Mouse (Mus musculus) heart, postnatal 10 days (tissue): ENCODE data around the gene Hnrnpul1. TPM values are rescaled to one million over a fixed set of nuclear protein-coding genes. Genes with fewer than 3 reads are reported as not detected.
"Not testable (repeated sequence)": the region's sequence is repeated elsewhere in the genome, so short reads cannot be mapped to it uniquely, and the experiment has no call there.

Experiments used
- DNase-seq, 2 experiments: peaks; one replicate each; pipeline ENCODE4 v3.0.0; 2021
- intact Hi-C: fragments of 180-260 bp; cut with DNase I; formaldehyde crosslinking; loops from one replicate; pipeline ENCODE4 v1.15.1; 2025
- total RNA-seq, 2 experiments: library from RNA; stranded (reverse); gene quantifications; 2 replicates each; pipeline ENCODE4 v1.2.3; 2021

Hnrnpul1 gene
- total RNA-seq, result 100 to 1,000 TPM; 117 to 119 TPM

DNA sequence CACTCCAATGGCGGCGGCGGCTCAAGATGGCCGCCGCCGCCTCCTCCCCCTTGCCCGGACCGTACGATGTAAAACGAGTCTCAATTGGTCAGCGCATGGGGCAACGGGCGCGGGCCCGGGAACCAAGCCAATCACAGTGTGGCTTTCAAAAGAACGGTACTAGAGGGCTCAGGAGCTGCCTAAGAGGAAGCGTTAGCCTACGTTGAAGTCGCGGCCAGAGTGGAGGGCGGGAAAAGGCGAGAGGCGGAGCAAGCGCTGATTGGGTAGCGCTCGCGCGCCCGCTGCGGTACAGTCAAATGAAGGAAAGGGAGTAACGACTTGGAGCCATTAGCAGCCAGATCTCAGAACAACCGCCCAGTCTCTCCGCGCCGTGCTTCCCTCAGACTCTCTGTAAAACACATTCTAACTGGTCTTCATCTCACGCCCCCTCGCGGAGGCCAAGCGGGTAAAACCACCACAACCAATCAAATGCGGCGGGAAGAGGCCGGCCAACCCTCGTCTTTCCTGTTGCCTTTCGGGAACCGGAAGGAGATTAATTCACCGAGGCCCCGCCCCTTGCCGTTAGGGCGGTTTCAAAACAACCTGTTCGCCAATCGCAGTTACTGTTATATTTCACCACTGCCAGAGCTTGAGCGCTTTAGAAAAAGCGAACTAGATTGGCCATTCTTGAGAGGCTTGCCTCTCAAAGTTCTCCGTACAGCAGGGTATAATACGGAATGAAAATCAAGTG is at the start of gene Hnrnpul1:
Gene Hnrnpul1 (minus strand): TSS at position 20 of the 730 bp plus-strand sequence.
- intact Hi-C loops, result loop anchor here (2.0 to 5.0 kb wide), 2 partner anchors 74 to 92 kb away; partner anchors contain the start of gene B9d2
- peak; percentile 99 to 100 for DNase-seq

DNA sequence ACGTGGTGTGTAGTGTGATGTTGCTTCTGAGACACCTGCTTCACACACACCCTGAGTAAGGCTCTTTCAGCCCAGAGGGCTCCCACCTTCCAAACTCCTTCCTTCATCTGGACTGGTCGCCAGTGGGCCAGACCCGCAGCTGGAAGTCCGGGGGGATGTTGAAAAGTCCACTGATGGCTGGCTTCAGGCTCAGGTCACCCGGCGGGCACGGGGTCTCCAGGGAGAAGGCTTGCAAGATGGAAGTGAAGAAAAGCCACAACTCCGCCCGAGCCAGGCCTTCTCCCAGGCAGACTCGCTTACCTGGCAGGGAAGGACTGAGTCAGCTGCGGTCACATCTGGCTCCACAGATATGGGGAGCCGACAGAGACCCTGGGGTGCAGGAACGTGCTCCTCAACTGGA is 48.9 kb upstream of the Hnrnpul1 start:
- DNase-seq, result peak; percentile 55 to 70
- intact Hi-C loops, result loop anchor here (2.0 to 5.0 kb wide), 2 partner anchors 21 to 116 kb away; partner anchors contain the start of gene Tgfb1

DNA sequence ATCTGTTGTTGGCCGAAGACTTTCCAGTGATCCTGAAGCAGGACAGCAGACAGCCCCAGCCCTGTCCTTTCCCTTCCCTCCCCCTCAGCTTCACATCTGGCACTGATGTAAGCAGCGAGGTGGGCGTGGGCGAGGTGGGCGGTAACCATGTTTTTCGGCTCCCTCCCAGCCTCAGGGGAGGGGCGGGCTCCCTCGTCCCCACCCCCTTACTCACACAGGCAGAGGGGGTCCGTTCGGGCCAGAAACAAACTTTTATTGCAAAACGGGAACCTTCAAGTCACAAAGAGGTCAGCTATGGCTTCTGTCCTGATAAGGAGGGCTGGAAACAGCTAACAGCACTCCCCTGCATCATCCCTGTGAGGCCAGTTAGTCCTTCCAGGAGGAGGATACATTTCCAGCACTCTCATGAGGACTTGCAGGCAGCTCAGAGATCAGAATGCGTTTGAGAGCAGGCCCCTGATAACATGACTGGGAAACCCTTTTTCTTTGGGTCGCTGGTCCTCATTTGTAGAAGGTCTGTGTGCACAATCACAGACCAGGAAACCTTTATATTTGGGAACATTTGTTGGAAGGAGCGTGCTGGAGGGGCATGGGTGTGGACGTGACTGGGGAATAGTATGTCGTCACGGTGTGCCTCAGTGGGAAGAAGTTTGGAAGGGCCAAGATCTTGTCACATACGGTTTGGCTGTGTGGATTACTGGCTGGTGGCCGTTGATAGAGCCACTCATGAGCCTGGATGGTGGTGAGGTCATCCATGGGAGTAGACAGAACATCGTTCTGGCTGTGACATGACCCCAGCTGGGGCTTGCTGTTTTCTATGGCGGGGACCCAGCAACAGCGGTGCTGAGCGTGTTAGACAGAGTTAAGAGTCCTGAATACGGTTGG is 47.9 kb upstream of the Hnrnpul1 start:
- intact Hi-C loops, result loop anchor here (2.0 to 5.0 kb wide), 2 partner anchors 20 to 115 kb away; partner anchors contain the start of gene Tgfb1
- DNase-seq, result peak; percentile 90 to 91

DNA sequence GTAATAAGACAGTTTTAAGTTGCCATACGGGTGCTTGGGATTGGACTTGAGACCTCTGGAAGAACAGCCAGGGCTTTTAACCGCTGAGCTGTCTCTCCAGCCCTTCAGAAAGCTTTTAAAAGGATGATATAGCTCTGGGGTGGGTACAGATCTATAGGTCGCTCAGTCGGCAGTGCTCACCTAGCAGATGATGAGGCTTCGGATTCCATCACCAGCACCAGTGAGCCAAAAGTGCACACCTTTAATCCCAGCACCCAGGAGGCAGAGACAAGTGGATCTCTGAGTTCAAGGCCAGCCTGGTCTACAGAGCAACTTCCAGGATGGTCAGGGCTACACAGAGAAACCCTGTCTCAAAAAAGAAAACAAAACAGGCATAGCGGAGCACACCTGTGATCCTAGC is 46.5 kb upstream of the Hnrnpul1 start:
- DNase-seq, result no peak
- intact Hi-C loops, result loop anchor here (5.0 kb wide), 1 partner anchor 114 kb away; the partner anchor contains the start of gene Tgfb1

DNA sequence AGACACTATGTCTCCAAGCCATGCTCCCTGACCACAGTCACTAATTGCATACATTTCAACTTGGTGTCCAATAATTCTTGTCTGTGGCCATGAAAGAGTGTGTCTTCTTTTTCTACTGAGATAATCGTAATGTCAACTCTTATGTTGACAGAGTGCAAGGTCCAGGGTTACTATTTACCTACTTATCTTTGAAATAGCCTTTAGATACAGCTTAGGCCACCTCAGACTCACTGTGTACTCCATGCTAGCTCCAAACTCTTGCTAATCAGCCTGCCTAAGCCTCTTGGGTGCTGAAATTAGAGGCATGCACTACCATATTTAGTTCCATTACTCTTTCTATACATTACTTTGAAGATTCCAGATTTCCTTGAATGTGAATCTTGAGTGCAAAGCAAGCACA is 44.8 kb upstream of the Hnrnpul1 start:
- intact Hi-C loops, result no loop called here
- DNase-seq, result no peak

DNA sequence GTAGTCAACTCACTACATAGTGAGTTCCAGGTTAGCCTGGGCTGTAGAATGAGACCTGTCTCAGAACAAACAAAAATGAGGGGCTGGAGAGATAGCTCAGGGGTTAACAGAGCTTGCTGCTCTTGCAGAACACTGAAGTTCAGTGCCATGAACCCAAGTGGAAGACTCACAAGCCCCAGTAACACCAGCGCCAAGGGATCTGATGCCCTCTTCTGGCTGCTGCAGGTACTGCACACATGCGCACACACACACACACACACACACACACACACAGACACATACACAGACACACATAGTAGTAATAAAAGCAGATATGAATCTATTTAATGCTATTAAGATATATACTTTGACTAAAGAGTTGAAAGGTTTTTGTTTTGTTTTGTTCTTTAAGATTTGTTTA is 44.0 kb upstream of the Hnrnpul1 start:
- intact Hi-C loops, result no loop called here
- DNase-seq, result no peak

DNA sequence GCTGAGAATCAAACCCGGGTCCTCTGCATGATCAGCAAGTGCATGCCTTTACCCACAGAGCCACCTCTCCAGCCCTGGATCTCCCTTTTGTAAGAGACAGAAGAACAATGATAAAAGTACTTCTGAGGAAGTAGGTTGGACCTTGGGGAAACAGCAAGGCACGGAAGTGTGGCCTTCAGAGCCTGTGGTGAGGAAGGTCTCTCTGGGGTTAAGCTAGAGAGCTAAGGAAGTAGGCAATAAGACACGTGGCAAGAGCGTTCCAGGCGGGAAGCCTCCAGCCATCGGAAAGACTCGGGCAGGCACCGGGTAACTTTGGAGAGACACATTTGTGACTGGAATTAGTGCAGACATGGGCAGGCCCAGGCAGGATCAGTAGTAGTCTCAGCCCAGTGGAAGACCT is 40.2 kb upstream of the Hnrnpul1 start:
- intact Hi-C loops, result no loop called here
- no peak for DNase-seq

DNA sequence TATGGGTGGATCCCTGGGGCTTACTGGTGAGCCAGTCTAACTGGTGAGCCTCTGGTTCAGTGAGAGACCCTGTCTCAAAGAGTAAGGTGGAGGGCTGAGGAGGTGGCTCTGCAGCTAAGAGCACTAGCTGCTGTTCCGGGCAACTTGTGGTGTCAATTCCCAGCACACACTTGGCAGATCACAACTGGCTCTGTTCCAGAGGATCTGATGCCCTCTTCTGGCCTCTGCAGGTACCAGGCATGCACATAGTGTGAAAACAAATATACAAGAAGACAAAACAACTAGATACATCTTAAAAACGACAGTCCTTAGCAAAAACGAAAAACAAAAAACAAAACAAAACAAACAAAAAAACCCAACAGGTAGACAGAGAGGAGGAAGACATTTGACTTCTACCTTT is 39.1 kb upstream of the Hnrnpul1 start:
- intact Hi-C loops, result no loop called here
- DNase-seq, result peak; percentile 46 to 67

DNA sequence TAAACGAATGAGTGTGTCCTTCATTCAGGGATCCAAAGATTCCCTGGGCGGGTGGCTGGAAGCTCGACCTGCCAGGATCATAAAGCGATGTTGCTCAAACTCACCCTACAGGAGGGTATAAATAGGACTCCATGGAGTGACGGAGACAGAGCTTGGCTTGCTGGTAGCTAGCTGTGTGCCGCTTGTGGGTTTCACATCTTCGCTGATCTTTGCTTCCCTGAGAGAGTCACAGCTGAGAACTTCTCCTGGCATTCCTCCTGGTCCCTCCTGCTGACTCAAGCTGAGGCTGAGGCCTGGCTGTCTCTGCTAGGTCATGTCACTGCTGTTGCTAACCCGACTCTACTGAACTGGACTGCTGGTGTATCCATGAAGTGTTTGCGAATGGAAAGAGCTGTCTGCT is 38.4 kb upstream of the Hnrnpul1 start:
- DNase-seq, intact Hi-C loops: not testable (repeated sequence)

DNA sequence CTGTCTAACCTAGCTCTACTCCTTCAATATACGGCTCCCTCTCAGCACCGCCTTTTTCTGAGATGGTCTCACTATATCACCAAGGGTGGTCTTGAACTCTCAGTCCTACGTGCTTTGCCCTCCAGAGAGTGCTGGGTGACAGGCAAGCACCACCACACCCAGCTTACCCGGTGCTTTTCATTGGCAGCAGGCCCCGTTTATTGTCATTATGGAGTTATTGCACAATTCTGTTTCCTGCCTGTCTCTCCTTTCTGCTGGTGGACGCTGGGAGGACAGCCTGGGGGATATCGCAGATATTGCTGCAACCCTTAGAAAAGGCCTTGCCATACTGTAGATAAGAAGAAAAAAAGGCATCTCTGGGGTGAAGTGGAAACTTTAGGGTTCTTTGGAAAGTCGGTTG is 36.1 kb upstream of the Hnrnpul1 start:
- intact Hi-C loops, result no loop called here
- peak in 1 of 2 experiments; percentile 43 for DNase-seq

DNA sequence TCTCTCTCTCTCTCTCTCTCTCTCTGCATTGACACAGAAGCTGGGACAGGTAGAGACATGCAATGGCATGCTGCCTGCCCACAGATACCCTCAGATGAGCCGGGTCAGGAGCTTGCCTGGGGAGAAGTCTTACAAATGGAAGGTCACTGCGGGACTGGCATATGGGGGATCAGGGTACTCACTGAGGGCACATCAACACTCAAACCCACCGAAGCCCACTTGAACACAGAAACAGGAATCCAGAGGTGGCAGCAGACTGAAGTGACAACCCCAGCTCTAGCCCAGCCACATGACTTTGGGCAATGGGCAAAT is 34.5 kb upstream of the Hnrnpul1 start:
- no peak for DNase-seq
- intact Hi-C loops, result no loop called here

DNA sequence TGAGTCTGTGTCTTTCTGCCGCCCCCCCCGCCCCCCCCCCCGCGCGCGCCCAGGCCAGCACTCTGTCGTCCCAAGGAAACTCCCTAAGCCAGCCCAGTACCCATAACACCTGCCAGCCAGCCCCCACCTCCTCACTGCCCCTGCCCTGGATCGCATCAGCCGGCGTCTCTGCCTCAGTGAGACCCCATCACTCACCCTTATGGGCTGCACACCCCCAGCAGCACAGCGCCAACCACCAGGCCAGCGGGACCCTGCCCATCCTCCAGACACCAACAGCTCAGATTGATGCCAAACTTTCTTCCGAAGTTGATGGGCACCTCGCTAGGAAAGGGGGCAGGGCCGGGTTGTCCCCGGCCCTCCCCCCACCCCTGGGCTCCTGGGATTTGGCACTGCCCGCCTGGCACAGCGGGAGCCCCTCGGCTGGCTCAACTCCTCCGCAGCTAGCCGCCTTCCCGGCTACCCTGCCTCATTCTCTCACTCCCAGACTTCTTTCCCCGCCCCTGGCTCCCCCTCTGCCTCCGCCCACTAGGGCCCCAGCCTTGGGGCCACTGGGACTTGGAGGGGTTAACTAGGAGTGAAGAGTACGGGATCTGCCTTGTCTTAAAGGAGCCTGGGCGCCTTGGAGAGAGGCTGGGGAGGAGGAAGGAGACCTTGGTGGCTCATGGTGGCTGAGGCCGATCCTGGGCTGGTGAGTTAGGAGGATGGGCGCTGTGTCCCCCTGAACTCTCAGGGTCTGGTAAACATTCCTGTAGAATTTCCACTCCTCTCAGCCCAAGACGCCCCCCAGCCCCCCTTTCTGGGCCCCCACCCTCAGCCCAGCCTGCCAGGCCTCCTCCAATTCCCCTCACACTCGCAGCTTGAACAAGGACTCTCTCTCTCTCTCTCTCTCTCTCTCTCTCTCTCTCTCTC is 33.9 kb upstream of the Hnrnpul1 start, which contains the start of gene Axl:
Gene Axl (minus strand): TSS at position 486 of the 909 bp plus-strand sequence.
- intact Hi-C loops, result no loop called here
- peak; percentile 83 to 85 for DNase-seq

DNA sequence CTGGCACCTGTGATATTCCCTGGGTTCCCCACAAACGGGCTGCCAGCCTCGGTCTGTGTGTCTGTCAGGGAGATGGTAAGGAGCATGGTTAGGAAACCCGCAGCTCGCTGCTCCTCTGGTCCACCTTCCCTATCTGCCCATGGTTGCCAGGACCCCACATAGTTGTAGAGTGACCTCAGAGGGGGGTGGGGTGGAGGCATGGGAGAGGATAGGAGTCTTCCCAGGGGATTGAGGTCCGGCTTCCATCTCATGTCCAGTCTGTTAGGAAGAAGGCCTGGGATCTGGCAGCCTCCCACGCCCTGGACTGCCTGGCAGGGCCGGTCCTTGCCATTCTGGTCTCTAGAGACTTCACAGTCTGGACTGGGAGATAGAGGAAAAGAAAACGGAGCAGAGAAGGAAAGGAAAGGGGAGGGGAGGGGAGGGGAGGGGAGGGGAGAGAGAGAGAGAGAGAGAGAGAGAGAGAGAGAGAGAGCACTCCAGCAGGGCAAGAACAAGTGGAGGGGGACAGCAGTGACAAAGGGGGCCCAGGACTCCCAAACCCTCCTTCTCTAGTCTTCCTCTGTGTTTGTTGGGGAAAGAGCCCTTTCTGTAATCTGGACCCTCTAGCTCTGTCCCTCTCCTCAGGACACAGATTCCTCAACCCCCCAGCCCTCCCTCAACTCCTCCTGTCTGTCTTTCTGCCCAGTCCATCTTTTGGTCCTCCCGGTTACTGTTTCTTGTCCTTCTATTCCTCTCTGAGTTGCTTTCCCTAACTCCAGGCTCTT is 33.1 kb upstream of the Hnrnpul1 start:
- DNase-seq, result peak in 1 of 2 experiments; percentile 52
- intact Hi-C loops, result no loop called here

DNA sequence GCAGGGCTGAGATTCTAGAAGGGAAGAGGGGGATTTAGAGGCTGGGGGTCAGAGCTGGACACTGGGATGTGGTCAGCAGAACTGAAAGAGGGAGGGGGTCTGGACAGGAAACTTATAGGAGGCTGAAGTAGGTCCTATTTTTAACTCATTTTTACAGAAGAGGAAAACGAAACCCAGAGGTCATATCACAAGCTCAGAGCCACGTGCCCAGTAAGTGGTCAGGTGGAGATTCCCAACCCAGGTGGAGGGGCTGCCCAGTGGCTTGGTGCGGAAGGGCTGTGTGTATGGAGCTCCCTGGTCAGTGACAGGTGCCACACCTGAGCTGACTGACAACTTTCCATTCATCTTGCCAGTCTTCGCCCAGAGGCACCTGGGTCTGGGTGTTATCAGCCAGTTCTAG is 32.4 kb upstream of the Hnrnpul1 start:
- no peak for DNase-seq
- intact Hi-C loops, result no loop called here

DNA sequence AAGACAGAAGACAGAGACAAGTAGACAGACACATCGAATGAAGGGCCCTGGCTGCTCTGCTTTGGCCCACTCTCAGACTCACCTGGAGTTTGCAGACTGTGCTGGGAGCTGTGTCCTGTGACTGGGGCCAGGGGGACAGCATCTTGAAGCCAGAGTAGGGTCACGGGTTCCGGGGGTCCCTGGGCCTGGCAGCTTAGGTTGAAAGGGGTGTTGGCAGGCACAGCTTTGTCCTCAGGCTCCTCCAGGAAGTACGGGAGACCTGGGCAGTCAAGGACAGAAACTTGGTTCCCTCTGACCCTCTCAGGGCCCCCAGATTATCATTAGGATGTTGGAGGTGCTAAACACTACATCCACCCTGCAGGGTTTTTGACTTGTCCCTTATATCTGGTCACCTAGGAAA is 31.2 kb upstream of the Hnrnpul1 start:
- no peak for DNase-seq
- intact Hi-C loops, result no loop called here

DNA sequence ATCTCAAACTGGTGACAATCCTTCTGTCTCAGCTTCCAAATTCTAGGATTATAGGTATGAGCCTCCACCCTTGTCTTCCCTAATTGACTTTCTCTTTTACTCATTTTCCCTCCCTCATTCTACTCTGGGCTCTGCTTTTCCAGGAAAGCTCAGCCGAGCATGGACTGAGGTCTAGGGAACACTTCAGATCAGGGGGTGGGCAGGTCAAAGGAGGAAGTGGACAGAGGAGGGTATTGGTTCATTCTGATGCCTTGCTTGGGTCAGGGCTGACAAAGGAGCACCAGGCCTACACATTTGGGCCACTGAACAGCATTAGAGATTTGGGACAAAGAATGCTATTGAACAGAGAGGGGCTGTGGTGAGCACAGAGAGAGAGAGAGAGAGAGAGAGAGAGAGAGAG is 30.3 kb upstream of the Hnrnpul1 start:
- DNase-seq, result no peak
- intact Hi-C loops, result no loop called here

DNA sequence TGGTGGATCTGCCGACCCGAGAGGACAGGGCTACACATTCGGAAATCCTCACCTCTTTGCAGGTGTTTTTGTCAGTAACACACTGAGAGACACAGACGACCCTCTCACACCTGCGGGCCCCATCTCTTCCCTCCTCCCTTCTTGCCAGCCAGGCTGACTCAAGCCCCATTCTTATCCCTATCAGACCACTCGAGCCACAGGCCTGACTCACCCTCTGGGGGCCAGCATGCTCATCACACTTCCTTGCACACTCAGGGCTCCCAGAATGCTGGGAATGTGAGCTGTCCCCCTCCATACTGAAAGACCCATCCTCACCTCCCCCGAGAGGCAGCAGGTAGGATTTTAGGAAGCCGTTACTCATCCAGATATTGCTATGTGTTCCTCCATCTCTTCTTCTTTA is 29.2 kb upstream of the Hnrnpul1 start:
- no peak for DNase-seq
- intact Hi-C loops, result loop anchor here (2.0 kb wide), 1 partner anchor 19 kb away; no protein-coding TSS in a partner anchor

DNA sequence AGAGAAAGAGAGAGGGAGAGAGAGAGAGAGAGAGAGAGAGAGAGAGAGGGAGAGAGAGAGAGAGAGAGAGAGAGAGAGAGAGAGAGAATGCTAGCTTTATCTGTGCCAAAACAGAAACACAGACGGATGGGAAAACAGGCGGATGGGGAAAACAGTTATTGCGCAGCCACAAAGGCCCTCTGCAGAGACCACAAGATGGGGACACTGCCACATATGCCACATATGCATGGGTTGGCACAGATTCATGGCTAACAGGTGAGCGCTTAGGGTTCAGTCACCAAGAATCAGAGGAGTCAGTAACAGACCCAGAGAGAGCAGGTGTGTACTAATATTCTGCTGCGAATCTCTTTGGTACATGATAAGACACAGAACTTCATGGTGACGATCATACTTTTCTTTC is 28.2 kb upstream of the Hnrnpul1 start:
- DNase-seq, result no peak
- intact Hi-C loops, result loop anchor here (2.0 kb wide), 1 partner anchor 20 kb away; no protein-coding TSS in a partner anchor

DNA sequence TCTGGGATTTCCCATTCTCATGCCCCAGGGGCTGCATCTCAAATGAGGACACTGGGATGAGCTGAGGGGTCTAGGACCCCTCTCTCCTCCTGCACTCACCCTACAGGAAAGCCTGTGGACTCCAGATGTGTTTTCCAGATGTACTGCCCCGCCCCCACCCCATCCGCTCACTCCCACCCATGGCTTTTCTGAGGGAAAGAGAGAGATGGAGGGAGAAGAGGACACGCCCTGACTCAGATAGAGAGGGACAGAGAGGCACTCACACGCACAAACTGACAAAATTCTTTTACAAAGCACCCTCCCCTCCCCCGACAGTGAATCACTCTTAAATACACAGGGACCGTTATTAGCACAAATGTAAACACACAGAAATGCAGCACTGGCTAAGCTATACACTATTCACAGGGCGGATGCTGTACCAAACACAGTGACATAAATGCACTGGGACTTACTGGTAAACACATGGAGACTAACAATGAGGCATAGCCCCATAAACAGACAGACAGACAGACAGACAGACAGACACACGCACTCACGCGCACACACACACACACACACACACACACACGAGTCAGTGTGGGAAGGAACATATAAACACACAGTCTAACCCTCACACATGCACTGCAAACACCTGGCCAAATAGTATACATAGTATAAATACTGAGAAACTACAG is 27.5 kb upstream of the Hnrnpul1 start:
- intact Hi-C loops, result loop anchor here (2.0 kb wide), 1 partner anchor 21 kb away; no protein-coding TSS in a partner anchor
- peak in 1 of 2 experiments; percentile 50 for DNase-seq
